Mouse (Mus musculus) cerebellum, postnatal 36 days (tissue): ENCODE measurements around the gene Hdac5.

Experiments used
- DNase-seq, 2 experiments: peaks; one replicate each; pipeline ENCODE4 v3.0.0; 2021 to 2022; ENCODE audit warnings: mixed read lengths in 2 of 2

Hdac5 gene

DNA sequence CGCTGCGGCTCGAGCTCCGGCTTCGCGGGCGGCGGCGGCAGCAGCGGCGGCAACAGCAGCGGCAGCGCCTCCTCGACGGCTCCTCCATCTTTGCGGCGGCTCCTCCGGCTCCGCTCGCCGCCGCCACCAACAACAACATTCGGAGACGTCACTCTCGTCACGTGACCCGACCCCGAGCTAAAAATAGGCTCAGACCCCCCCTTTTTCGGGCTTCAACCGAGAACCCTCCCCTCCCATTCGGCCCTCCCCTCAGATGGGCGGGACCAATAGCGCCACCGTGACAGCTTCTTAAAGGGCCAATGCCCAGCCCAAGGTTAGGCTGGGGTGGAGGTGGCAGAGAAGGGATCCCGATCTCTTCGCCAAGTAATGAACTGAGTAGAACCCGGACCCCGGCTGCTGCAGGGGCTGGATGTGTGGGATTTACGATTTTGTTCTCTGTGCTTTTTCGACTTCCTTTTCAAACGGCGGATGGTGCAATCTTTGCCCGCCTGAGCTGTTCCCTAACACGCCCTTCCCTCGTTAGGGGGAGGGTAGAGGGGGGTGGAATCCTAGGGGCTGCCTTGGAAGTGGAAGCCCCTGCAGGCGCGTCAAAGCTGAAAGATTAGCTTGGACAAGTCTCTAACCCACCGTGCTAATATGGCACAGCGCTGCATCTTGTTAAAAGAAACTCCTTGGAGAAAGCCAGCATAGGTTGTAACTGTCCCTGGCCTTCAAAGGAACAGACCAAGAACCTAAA lies at the start of gene Hdac5:
TSS of gene Hdac5 (minus strand) at position 161 of the 736 bp plus-strand sequence.
- peak; percentile 96 to 97 for DNase-seq

DNA sequence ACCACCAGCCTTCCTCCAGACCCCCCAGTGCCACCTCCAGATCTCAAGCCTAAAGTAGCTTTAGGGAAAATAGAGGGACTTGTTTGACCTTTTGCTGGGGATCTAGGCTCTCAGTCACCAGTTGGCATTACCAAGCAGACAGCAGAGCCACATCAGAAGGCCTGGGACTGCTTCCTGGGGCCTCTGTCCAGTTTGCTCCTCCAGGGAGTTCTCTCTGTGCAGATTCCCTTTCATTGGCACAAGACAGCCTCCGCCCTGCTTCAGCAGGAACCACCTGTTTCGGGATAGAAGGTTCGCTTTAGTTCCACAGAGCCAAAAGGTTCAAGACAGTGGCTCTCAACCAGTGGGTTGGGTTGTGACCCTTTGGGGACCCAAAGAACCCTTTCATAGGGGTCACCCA lies 49.6 kb upstream of the Hdac5 start:
- no peak for DNase-seq

DNA sequence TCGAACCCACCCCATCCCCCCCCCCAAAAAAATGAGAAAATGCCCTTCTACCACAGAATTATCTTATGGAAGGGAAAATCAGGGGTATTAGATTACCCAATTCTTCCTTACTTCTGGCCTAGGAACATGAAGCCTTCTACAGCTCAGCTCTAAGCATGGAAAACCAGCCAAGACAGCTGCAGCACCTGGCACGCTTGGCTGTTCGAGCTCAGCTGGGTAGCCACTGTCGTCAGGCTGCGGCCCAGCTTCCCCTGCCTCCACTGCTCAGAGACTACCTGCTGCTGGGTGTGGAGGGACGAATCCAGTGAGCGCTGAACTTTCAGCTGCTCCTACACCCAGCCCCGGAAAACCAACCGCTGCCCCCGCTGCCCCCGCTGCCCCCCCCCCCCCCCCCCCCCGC lies 47.8 kb upstream of the Hdac5 start:
- DNase-seq: no peak

DNA sequence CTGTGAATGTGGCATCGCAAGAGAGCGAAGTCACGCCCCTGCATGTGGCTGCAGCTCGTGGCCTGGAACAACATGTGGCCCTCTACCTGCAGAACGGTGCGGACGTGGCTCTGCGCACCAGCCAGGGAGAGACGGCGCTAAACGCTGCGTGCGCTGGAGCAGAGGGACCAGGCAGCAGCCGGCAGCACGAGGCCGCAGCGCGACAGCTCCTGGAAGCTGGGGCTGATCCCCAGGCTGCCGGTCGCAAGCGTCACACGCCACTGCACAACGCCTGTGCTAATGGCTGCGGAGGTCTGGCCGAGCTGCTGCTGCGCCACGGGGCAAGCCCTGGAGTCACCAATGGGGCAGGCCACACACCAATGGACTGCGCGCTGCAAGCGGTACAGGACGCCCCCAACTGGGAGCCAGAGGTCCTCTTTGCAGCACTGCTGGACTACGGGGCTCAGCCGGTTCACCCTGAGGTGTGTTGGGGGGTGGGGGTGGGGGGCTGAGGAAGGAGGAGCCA lies 46.5 kb upstream of the Hdac5 start:
- peak in 1 of 2 experiments; percentile 25 for DNase-seq

DNA sequence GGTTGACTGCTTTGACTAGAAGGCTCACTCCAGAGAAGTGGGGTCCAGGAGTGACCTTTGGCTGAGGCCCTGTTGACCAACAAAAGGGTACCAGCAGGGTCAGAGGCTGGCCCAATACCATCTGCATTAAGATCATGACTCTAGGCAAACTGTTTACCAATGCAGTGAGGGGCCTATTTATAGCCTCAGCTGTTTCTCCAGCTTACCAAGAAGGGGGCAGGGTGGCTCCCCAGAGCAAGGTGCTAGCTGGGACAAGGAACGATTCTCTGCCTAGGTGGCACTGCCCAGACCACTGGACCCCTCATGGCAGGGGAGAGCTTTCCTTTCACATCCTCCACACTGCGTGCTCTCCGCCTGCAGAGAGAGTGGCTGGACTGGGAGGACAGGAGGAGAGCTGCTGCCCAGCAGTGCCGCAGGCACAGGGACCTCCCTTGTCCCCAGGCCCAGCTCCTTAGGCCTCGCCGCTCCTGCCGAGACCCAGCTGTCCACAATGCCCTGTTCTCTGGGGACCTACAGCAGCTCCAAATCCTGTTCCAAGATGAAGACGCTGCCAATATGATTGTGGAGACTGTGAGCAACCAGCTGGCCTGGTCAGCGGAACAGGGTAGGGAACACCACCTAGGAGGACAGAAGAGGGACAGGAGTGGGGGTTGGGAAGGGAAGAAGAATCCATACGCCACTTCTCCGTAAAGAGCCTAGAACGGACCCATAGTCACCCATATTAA lies 38.7 kb upstream of the Hdac5 start, which contains the start of gene Asb16:
TSS of gene Asb16 (plus strand) at position 224 of the 725 bp plus-strand sequence.
- DNase-seq: no peak

DNA sequence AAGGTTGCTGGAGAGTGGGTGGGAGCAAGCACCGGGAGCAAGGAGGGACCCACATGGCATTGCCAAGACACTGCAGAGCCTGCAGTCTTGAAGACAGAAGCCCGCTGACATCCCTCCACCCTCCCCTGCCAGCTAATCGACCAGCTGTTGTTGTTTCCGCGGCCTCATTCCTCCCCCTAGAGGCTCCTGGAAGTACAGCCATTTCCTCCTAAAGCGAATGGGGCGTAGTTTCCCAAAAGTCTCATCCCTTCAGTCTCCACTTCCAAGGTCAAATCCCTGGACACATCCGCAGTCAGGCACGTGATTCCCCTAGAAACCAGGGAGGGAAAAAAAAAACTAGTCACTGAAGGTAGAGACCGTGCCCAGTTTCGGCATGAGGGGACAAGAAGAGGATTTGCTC lies 37.5 kb upstream of the Hdac5 start:
- peak; percentile 72 to 76 for DNase-seq

DNA sequence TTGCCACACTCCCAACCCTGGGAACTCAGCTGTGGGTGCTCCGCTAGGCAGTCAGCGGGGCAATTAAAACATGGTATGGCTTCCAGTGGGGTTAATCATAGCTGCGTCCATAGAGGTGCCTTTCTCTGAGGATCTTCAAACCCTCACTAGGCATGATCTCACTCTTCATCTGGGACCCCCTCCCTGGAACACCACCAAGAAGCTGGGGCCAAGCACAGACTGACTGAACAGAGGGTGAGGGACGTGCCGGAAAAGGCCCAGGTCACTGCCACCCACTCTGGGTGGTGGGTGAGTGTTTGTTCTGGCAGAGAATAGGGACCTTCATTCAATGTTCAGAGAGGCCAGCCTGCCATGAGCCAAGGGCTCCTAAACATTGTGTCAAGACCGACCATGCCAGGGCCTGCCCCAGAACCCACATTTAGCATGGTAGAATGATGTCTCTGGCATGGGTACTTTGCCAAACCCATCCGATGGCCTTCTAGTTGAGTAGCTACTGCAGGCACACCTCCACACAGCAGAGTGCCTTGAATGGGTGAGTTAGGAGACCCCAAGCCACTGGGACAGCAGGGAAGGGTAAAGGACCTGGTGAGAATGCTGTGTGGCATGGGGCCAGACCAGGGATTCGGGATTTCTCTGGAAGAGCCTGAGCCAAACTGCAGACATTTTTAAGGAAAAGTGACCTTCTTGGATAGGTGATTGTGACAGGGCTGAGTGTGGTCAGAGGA lies 36.8 kb upstream of the Hdac5 start:
- DNase-seq: no peak

DNA sequence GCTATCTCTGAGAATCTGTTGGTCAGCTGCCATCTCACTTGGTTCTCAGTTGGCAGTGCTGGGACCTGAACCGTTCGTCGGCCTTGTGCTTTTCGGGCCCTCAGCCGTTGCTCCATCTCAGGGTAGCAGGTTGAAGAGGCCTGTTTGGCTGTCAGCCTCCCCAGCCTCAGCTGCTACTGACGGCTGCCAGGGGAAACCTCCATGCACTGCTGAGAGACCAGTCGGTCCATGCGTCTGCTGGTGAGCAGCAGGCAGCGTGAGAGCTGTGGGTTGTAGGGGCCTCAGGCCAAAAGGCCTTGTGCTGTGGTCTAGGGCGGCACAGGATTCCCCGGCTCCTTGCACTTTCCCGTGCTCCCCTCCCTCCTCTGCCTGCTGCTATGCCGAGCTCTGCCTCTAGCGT lies 35.9 kb upstream of the Hdac5 start:
- DNase-seq: peak; percentile 34 to 52

DNA sequence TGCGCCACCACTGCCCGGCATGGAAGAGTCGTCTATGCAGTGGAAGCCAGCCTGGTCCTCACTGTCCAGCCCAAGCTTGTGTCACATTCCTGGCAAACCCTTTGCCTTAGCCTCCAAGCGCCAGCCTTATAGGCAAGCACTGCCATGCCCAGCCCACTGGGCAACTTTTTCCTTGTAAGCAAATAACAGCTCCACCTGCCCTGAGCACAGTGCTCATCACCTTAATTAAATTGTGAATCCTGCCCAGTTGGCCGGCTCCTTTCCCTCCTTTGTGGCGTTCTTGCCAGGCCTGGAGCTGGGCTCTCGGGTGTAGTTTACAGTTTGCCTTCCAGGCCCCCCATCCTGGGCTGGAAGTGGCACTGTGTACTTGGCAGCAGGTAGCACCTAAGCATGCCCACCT lies 33.2 kb upstream of the Hdac5 start:
- no peak for DNase-seq

DNA sequence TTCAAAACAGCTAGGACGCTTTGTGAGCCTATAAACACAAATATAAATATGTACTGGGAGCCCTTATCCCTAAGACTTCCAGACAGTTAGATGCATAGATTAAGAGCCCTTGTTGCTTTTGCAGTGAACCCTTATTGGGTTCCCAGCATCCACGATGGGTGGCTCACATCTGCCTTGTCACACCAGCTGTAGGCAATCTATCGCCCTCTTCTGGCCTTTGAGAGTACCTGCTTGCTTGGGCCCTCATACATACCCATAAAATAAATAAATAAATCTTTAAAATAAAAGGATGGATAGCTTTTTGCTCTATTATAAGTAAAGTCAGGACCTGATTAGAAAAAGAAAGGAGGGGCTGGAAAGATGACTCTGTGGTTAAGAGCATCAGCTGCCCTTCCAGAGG lies 28.6 kb upstream of the Hdac5 start:
- DNase-seq: no peak

DNA sequence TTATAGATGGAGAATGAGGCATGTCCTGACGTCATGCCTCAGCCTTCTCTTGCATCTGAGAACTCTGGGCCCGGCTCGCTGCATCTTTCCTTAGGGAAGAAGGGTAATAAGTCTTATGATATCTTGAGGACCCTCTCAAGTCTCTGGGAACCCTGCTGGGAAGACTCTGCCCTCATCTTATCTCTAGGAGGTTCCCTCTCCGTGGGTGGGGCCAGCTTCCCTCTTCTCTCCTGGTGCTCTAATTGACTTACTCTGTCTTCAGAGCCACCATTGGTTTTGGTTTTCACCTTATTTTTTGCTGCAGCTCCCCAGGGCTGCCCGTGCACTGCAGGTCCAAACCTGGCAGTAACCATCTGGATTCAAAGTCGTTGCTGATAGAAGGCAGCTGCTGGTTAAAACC lies 28.1 kb upstream of the Hdac5 start:
- DNase-seq: no peak

DNA sequence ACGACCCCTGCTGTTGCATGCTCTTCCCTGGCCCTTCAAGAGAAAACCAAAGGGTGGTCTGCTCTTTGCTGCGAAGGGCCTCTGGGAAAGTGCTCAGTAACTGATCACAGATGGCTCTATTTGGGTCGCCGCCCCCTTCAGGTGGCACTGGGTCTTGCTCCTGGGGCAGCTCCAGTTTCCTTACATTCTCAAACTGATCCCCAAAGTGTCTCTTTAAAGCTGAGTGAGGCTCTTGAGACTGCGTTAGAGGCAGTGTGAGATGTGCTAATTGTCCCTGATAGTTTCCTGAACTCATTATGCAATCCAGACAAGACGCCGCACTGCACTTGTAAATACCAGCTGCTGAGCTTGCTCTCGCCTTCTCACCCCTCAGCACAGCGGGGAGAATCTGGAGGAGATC lies 27.5 kb upstream of the Hdac5 start:
- no peak for DNase-seq

DNA sequence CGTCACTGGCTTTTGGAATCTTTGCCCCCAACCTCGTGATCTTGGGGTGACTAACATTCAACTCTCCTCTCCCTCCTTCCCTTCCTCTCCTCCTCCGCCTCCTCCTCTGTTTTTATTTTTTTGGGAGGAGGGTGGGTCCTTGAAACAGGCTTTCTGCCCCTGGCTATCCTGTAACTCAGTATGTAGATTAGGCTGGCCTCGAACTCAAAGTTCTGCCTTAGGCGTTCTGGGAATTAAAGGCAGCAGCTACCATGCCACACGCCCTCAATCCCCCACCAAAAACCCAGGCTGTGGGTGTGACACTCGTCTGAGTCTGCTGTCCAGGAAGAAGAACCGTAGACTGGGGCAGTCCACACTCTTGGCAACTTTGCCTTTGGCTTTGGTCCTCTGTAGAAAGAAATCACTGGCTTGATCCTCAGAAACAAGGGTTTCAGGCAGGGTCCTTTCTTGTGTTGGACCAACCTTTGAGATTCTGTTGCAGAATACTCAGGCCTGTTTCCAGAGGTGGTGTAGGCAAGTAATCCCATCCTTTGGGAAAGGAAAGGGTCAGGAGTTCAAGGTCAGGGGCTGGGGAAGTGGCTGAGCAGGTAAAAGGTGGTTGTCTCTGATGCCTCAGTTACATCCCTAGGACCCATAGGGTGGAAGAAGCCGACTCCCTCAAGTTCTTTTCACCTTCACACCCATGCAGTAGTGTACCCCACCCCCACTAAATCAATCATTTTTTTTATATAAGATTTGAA lies 19.6 kb upstream of the Hdac5 start:
- no peak for DNase-seq

DNA sequence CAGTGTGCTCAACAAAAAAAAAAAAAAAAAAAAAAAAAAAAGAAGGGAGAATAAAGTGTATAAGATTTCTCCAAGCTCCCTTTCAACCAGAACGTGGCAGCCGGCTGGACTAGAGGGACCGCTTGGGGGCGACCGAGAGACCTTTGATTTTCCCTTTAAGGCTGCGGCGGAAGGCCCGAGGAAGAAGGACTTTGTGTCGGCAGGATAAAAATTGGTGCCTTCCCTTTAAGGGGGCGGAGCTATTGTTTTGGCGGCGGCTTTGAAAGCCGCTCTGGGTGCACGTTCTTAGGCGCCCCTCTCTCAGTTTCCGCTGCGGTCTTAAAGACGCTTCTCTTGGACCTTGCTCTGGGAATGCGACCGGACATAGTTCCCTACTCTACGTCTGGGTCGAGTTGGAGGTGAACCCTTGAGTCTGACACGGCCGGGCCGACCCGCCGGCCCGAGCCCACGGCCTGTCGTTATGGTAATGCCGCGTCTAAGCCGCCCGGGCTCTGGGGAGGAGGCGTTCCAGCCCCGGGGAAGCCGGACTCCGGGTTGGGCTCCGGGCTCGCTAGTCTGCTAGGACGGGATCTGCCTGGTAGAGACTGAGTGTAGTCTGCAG lies 18.8 kb upstream of the Hdac5 start, which contains the start of gene BC030867:
TSS of gene BC030867 (plus strand) at position 253 of the 601 bp plus-strand sequence.
- peak; percentile 93 to 98 for DNase-seq

DNA sequence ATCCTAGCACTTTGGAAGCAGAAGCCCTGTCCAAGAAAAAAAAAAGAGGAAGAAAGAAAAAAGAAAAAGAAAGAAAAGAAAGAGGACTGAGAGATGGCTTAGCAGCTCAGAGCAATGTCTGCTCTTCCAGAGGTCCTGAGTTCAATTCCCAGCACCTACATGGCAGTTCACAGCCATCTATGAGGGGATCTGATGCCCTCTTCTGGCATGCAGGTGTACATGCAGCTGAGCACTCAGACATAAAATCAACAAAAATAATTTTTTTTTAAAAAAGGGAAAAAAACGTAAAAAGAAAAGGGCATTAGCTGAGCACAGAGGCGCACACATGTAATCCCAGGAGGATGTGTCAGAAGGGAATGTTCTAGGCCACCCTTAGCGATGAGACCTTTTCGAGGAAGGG lies 16.9 kb upstream of the Hdac5 start:
- DNase-seq: no peak

DNA sequence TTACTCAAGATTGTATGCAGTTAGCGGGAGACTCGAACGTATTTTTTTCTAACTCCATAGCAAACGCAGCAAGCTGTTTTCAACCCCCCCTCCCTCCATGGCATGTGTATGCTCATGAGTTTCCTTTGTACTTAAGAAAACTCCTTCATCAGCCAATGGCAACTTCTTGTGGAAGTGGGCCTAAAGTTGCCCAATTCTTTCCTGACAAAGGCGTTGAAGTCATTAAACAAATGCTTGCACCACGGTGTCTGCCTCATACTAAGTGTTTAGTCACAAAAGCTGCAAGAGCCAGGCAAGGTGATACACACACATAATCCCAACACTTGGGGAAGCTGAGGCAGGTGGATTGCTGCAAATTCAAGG lies 16.3 kb upstream of the Hdac5 start:
- no peak for DNase-seq

DNA sequence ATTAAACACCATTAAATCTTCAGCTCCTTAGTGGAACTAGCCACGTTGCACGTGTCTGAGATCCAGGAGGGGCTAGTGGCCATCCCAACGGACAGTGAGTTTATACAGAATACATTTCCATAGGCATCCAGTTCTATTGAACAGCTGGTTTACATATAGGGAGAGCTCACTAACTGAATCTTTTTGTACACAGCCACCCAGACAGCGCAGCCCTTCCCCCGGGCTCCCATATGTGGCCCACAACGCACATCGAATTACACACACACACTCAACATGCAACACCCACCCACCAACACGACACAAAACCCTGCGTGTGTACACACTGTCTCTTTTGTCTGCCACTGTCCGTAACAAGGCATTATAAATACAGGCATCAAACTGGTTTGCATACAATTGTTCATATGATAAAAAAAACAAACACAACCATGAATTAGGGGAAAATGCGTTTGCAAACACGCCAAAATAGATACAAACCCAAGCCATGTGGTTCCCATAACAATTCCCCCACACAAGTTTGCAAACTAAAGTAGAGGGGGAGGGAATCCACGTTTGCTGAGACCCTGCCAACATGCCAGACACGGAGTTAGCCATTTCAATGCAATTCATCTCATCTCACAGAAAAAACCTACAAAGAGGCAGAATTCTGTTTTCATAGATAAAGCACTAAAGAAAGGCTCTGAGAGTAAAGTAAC lies 15.8 kb upstream of the Hdac5 start:
- DNase-seq: no peak

DNA sequence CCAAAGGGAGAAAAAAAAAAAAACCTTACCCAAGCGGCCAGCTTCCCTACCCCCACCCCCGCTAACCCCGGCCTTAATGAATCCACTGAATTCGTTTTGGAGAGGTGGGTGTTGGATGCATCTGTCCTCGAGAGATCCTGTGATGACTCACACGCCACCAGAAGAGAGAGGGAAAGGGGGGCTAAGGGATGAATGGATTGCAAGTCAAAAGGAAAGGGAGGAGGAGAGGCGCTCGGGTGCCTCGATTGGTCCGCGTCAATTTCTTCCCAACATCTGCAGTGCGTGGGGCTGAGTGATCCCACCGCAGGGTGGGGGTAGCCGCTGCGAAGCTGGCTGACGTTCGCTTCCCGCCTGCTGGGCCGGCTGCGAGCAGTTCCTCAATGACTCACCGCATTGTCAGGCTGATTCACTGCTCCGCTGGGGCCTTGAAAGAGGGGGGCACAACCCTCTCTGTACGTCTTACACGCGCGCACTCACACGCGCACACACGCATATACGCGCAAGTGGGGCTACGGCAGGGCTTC lies 15.0 kb upstream of the Hdac5 start:
- peak; percentile 66 to 68 for DNase-seq

DNA sequence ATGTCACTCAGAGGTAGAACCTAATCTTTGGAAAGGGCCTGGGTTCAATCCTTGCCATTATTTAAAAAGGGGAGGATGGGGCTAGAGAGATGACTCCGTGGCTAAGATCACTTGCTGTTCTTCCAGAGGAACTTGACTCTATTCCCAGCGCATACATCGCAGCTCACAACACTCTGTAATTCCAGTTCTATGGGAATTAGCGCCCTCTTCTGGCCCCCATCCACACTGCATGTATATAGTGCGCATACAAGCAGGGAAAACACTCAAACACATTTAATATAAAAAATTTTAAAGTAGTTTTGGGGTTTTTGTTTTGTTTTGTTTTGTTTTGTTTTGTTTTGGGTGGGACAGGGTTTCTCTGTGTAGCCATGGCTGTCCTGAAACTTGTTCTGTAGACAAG lies 11.9 kb upstream of the Hdac5 start:
- DNase-seq: no peak

DNA sequence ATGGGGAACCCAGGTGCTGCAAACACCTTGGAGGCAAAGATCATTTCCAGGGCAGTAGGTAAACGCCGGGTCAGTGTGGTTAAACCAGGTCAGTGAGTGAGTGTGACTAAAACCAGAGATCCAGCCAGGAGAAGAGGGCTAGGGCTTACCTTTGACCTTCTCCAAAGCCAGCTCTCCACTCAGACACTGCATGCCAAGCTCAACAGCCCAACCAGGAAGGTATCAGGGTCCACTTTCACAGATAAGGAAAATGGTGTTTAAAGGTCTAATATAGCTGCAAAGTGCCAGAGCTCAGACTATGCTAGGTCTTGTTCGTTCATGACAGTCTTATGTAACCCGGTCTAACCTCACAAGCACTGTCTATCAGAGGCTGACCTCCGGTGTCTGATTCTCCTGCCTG lies 11.3 kb upstream of the Hdac5 start:
- no peak for DNase-seq

DNA sequence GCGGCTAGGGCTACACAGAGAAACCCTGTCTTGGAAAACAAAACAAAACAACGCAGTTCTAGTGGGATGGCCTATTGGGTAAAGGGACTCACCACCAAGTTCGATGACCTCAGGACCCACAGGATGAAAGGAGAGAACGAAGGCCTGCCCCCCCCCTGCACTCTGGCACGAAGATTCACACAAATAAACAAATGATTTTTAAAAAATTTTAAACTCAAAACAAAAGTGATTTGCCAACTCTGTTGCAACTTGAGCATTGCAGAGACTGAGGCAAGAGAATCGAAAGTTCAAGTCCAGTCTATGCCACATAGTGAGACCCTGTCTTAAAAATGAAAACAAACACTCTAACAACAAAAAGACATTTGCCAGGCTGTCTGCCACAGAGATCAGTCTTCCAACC lies 10.7 kb upstream of the Hdac5 start:
- no peak for DNase-seq
